Mouse (Mus musculus) 3134 (cell line): Measurements from ENCODE around the gene Auts2.
"Not testable (repeated sequence)": the region's sequence is repeated elsewhere in the genome, so short reads cannot be mapped to it uniquely, and the experiment has no call there.

Source experiments
- DNase-seq: peaks from one replicate; pipeline ENCODE4 v3.0.0-alpha.2; 2011; ENCODE audit warnings: low spot score; ENCODE audit not compliant: insufficient read length; ENCODE audit errors: extremely low read depth

Gene Auts2

DNA sequence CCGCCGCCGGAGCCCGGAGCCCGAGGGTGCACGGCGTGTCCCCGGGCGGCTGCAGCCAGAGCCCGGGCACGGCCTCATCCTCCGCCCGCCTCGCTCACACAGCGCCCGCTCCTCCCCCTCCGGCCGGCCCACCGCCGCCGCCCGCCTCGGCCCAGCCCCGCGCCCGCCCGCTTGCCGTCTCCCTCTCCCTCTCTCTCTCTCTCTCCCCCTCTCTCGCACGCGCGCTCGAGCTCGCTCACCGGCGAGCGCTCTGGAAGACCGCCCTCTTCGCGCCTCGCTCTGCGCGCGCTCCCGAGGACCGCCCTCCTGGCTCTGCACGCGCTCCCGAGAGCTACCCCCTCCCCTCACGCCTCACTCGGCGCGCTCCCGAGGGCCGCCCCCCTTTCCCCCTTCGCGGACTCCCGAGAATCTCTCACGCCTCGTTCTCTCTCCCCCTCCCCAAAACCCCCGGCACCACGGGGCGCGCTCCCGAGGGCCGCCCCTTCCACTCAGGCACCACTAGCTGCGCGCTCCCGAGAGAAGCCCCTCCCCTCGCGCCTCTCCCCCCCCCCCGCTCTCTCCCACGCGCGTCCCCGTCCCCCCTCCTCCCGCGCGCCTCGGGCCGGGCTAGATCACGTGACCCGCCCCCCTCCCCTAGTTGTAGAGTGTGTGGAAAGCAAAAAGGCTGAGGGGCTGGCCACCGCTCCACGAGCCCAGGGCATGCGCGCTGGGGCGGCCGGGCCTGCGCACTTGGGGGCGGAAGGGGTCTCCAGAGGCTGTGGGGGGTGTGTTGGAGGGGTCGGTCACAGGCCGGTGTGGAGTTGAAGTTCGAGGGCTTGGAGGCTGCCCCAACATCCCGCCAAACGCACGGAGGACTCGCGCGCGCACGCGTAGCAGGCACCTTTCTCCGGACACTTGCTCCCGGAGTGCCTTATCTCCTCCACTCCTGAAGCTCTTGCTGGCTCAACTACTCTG lies at the start of gene Auts2:
Gene Auts2 (minus strand): TSS at position 227 of the 954 bp plus-strand sequence.
- no peak for DNase-seq

DNA sequence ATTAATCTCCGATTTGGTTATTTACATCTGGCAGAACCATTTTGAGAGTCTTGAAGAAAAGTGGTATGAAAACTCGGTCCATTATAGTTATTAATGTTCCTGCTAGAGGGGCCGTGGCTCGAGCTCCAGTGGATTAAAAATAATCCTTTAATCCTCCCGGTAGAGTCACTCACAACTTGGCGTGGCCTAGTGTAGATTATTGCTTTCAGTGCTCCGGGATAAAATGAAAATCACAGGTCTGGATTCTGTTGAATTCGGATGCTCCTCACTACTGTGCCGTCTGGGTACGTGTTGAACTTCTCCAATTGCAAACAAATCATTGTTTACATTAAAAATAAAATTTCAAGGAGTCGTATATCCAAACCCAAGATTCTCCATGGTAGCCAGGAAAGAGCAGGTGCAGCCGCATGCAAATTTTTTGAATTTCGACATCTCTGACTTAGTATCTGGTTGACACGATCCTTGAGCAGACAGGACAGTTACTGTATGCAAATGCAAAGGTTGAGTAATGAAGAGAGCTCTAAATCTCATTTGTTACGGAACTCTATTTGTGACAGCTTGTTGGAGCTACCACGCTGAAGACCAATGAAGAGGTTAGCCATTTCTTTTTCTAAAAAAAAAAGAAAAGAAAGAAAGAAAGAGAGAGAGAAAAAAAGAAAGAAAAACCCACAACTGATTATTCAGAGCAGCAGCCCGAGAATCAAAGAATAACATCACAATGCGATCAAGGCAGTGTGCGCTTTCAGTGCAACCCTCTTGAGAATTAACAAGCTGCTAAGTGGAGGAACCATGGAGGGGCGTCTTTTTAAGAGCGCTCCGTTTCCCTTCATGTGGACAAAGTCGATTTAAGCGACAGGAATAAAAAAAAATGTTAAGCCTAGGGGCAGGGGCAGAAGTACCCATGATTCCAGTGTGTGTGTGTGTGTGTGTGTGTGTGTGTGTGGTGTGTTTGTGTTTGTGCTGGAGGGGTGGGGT lies 48.9 kb upstream of the Auts2 start:
- DNase-seq: no peak

DNA sequence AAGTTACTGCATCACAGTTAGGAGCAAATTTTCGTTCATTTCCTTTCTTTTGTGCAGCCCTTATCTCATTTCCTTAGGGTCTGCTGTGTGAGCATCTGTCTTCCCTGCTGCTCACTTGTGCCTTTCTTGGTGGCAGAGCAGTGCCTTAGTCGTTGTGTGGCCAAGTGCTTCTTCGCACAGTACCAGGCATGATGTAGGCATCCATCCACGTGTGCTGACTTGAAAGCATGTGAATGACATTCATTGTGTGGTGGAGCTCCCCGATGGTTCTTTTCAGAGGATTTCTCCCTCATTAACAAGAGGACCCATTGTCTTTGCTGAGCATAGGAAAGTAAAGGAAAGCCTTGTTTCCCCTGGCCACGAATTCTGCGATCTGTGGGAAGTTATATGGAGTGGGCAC lies 36.6 kb upstream of the Auts2 start:
- DNase-seq: no peak

DNA sequence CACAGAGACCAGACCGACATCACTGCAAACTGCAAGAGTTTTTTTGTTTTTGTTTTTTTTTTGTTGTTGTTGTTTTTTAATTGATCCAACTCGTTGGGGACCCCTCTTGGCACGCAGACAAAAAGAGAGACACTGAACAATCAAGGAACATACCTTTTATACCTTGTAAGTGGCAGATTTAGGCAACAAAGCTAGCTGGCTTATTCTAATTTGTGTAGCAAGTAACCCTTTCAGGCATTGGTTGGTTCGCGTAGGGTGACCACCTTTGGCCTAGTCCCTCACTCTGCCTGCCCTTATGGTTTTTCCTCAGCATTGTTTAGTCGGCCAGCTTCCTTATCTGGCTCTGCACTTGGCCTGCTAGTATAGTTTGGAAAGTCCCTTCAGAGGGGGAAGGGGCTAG lies 17.6 kb upstream of the Auts2 start:
- DNase-seq: not testable (repeated sequence)

DNA sequence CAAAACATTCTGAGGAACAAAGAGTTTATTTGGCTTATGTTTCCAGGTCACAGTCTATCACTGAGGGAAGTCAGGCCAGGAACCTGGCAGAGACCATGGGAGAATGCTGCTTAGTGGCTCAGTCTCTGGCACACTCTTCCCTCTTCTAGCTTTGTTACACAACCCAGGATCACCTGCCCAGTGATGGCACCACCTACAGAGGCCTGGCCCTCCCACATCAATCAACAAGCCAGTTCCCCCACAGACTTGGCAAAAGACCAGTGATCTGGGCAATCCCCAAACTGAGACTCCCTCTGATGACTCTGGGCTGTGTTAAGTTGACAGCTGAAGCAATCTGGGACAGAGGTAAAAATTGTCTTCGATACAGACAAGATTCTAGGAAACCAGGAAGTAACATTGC lies 2.6 kb upstream of the Auts2 start:
- DNase-seq: no peak

DNA sequence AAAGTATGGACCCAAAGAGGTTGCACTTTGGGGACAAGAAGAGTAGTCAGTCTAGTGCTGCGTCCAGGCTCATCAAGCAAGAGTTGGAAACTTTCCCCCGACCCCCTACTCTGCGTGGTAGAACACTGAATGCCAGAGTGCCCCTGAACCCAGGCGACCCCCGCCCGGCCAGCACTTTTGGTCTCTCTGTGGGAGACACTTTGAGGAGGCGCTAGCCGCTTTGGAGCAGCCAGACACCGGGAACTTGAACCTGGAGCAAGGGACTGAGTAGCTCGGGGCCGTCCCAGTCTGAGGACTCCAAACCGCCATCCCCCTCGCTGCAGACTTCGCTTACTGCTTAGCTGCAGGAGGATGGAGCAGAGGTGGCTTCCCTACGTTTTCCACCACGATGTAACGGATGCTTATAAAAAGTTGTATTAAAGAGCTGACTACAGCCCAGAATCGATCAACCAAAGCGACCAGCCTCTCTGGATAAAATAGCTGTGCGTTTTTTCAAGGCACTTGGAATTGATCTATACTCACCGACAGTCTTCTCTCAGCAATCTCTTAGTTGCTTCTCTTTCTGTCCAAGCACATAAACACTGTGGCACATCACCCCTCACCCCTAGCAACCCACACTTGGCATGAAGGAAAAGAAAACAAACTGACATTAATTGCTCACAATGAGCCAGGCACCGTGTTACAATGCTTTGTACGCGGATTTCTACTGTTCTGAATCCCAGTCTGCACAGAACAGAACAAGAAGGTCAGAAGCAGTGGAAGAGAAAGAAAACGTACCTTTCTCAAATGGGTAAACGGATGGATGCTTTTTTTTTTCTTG lies 1.2 kb upstream of the Auts2 start:
- no peak for DNase-seq

DNA sequence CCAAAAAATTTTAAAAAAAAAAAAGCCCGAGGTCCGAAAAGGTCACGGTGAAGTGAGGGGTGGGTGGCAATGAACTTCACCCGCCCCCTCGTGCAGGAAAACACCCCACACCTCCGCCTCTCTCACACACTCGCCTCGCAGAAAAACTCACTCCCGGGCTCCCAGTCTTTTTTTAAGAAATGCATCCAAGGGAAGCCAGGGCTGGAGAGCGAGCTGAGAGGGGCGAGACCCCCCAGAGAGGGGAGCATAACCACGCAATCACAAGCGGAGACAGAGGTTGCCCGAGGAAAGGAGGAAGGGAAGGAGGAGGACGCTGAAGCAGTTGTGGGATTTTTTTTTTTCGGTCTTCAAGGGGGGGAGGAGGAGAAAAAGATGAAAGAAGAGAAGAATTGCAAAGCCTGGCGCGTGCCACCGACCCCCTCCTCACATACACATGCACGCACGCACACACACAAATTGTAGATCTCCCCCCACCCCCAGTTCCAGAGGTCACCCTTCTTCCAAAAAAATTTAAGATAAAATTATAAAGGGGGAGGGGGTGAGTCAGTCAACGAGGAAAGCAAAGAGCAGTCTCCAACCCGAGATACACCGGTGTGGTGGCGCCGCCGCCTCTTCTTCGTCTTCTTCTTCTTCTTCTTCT lies 643 bp downstream of the Auts2 start:
- no peak for DNase-seq

DNA sequence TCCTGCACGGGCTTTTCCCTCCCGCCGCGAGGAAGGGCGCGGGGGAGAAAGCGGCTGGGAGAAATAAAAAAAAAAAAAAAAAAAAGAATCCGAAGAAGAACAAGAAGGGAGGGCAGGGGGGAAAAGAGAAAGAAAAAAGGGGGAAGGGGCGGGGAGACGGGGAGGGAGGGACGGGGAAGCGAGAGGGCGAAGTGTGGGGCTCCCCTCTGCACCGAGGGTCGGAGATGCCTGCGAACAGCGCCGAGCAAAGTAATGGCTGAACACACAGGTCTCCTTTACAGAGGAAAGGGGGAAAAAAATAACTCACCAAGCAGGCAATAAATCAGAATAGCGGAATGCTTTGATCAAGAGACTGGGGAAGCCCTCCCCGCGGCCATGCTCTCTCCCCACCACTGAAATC lies 1.2 kb downstream of the Auts2 start:
- no peak for DNase-seq

DNA sequence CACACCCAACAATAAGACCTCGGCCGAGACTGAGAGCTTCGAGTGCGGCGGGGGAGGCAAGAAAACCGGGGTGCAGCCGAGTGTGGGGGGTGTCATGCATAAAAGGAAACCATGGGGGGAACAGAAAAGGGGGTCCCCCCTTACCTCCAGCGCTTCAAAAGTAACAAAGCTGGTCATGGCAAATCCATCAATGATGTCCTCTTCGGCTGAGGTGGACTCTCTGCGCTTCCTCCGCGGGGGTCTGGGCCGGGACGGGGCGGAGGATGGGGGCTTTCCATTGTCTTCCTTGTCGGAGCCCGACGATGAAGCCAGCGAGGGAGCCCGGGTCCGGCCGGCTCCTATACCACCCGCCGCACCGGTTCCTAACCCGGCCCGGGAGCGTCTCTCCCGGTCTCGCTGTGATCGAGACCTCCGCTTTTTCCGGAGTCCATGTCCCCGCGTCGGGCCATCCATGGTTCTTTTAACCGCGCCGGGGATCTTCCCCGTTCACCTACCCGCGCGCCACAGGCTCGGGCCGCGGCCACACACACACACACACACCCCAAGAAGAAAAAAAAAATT lies 1.7 kb downstream of the Auts2 start:
- DNase-seq: no peak

DNA sequence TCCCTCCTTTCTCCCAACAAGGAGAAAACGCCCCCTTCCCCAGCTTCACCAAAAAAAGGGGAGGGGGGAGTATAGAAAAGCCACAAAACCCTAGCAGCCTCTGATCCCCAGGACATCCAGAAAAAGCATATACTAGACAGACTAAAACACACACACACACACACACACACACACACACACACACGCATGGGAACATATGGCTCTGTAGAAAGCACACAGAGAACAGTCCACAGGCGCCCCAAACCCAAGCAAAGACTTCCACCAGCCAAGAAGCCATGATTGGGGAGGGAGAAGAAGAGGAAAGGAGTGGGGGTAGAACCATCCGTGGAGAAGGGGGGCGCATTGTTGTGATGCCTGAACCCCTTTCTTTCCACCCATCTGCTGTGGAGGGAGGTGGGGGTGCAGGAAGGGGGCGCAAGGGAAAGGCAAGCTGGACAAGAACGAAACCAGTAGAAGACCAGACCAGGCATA lies 2.3 kb downstream of the Auts2 start:
- DNase-seq: no peak

DNA sequence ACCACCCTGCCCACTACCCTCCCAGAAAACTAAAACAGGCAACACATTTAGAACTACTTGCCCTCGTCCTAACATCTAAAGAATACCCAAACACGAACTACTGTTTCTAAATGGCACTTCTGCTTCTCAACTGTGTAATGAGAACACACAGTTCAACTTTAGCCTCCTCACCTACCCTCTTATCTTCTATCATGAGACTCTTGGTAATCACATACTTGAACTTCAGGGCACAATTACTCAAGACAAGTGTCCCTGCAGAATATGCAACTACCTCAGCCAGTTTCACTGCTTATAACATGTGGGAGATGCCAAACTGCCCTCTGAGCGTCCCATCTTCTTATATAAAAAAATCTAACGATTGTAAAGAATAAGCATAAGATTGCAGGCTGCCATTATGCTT lies 5.7 kb downstream of the Auts2 start:
- DNase-seq: no peak

DNA sequence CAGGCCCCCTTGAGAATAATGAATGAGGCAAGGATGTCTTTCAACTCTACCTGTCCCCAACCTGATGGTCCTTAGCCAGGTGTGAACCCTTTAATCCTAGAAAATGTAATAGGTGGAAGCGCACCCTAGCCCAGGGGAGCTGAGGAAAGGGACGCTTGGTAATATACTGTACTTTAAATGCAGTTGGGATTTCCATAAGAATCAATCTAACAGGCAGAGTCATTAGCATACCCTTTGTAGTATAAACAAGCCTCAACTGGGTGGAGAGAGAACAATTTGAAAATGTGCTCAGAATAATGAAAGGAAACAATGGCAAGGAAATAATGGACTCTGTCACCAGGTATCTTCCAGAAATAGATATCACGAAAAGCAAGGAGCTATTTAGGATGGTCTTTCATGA lies 16.7 kb downstream of the Auts2 start:
- no peak for DNase-seq

DNA sequence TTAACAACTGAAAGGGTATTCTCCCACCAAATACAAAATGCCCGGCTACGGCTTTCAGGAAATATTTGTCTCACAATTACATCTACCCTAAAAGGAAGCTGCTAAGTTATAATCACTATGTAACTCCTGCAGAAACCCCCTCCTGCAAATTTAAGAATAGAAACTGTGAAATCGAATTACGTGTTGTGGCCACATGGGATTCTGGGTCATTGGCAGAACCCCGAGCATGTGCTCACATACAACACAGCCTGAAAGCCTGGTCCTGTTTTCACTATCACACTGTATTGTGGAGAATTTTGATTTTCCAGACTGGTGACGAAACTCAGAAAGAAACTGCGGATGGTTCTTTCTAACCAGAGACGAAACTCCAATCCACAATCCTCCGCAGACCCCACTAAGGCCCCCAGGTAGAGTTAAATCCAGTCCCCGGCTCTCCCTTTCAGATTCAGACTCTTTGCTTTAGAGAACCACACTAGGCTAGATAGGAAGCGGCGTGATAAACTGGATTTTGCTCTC lies 21.7 kb downstream of the Auts2 start:
- no peak for DNase-seq

DNA sequence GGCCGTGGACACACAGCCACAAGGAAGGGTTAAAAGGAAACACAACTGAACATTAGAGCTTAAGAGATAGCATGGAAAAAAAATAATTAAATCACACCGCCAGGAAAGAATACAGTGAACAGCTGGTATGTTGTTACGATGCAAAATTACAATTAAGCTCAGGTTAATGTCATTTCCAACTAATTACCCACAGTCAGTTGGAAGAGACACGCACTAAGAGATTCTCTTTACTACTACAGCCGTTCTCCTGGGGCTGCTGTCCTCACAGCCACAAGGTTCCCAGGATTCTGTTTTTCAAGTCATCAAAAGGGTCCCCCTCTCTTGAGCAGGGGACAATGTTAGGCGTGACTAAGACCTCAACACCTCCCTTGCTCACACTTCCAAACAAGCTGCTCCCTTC lies 25.3 kb downstream of the Auts2 start:
- no peak for DNase-seq

DNA sequence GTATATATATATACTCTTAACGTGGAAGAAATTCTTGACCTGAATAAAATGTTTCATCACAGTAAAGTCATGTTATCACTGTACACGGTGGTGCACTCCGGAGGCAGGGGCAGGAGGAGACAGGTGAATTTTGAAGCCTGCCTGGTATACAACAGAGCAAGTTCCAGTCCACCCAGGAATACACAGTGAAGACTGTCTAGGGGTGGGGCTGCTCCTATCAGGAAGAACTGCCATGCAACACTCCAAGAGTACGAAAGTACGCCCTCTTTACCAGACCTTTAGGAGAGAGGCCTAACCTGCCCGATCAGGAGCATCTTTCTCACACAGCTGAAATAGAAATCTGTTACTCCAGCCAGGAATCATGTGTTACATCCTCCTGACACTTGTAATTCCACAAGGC lies 28.6 kb downstream of the Auts2 start:
- no peak for DNase-seq

DNA sequence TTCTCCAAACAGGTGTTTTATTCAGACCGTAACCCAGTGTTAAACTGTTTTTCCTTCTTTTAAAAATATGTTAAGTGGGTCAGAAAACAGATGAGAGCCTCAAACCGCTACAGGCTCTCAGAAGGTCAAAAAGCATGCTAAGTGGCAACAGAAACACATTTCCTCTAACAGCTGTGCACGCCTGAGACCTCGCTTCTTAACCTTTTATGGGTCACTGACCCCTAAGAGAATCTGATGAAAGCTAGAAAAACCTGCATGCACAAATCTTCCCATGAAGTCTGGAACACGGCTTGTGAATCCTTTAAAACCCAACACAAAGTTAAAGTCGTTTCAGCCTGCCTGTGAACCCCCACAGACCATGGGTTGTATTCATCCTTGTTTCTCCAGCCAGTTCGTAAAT lies 29.9 kb downstream of the Auts2 start:
- no peak for DNase-seq

DNA sequence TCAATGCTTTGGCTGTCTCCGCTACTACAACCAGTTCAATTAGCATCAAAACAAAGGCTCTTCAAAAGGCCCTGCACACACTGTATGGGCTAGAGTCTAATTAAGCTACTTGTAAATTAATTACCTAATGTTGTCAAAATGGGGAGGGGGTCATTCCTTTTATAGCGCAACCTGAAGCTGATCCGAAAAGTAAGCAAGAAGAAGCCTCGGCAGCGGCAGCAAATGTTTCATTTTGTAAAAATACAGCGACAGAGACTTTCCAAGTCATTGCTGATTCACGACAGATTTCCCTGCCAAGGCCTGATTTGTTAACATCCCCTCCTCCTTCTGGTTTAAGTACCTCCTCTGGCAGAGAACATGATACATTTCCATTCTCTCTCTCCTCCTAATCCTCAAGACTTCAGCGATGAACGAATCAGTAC lies 33.7 kb downstream of the Auts2 start:
- DNase-seq: no peak

DNA sequence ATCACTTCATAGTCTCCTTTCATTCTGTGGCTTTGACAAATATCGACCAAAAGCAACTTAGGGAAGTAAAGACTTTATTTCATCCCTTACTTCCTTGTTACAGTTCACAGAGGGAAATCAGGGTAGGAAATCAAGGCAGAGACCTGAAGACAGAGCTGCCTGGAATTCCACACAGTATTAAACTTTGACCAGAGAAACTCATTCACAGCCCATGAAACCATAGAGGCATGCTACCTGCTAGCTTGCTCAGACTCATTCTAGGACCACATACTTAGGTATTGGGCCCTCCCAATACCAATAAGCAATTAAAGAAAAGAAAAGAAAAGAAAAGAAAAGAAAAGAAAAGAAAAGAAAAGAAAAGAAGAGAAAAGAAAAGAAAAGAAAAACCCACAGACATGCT lies 38.3 kb downstream of the Auts2 start:
- no peak for DNase-seq

DNA sequence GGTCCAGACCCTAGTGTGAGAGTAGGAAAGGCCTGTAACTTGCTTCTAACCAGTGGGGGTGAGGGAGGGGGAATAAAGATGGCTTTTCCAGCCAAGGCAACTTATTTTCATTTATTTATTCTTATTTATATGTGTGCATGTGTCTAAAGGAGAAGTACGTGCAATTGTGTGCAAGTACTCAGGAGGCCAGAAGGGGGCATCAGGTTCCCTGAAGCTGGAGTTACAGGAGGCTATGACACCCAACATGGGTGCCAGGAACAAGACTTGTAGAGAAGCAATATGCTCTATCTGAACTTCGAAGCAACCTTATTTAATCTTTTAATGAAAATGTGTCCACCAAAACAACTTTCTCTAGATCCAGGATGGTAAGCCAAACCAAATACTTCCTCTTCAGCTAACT lies 39.7 kb downstream of the Auts2 start:
- no peak for DNase-seq
